Mouse (Mus musculus): ENCODE measurements around the gene Clcn6. TPM values are rescaled to one million over a fixed set of nuclear protein-coding genes. Genes with fewer than 3 reads are reported as not detected.

Clcn6 gene
- 2.4 TPM for polyA plus RNA-seq (2014; fragmentation: Illumina TruSeq; extraction: RNeasy Lipid Tissue Mini Kit (QIAGEN cat#74804); ENCODE audit: low read depth, low replicate concordance)

DNA sequence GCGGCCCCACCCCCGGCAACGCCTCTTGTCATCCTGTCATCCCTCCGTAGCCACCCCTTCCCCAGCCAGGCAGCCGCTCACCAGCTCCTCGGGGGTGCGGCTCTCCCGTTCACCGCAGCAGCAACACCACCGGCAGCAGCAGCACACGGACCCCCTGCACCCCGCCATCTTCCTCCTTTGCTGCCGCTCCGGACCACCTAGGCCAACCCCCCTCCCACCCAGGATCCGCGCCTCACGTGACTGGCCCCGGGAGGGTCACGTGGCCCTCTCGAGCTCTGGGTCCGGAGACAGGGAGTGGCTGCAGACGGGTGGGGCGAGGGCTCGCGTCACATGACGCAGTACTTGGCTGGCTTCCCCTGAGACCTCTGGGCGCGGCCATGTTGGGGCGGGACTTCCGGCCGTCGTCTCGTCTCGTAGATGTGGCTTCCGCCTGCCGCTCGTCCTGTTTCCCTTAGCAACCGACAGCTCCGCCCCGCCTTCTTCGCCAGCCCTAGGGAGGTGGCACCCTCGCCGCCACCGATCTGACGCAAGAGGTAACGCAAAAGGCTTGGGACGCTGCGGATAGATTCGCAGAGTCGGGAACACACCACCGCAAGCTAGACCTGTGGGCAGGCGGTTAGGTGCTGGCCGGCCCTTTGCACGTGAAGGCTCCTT is at the start of gene Clcn6, which contains the start of gene Mthfr:
TSS of gene Clcn6 (minus strand) at position 222 of the 654 bp plus-strand sequence.
TSS of gene Mthfr (plus strand) at position 478 of the 654 bp plus-strand sequence.

DNA sequence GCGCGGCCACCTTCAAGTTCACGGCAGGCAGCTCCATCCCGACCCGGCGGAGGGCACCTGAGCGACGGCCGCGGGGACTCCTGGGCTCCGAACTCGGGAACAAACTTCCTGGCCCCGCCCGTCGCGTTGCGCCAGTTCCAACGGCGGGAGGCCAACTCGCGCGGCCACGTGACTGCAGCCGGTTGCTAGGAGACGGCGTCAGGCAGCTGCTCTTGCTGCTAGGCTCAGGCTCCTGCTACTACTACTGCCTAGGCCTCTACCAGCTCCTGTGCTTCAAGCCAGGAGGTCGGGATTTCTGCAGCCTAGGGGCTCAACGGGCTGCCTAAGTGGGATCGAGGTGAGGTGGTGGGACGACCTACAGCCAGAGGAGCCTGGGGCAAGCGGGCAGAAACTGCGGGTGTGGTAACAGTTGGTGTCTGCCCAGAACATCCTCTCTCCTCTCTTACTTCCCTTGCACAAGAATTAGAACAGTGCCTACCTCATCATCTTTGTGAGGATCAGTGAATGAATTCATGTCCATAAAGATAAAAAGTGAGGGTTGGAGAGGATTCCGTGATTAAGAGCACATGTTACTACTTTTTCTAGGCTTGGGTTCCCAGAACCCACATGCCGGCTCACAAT is 49.4 kb upstream of the Clcn6 start, which contains the start of gene Agtrap:
TSS of gene Agtrap (minus strand) at position 125 of the 621 bp plus-strand sequence.

DNA sequence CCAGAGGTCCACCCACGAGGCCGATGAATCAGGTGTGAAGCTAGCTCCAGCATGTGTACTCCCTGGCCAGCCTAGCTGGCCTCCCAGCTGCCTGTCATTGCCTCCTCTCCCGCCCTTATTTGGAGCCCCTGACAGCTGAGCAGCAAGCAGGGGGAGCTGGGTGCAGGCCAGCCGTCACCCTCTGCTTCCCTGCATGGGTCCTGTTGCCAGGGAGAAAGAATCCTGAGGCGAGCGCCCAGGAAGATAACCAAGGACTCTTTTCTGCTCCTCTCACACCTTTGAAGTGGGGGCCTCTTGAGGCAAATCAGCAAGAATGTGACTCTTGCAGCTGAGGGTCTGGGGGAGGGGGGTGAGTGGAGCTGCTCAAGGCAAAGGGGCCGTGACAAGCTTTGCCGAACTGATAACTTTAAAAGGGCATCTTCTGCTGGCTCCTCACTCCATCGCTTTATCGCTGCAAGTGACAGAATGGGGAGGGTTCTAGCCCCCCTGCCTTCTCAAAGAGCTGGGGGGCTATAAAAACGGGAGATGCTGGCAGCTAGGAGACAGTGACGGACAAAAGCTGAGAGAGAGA is 38.3 kb downstream of the Clcn6 start, which contains the start of gene Nppa:
TSS of gene Nppa (plus strand) at position 521 of the 571 bp plus-strand sequence.

DNA sequence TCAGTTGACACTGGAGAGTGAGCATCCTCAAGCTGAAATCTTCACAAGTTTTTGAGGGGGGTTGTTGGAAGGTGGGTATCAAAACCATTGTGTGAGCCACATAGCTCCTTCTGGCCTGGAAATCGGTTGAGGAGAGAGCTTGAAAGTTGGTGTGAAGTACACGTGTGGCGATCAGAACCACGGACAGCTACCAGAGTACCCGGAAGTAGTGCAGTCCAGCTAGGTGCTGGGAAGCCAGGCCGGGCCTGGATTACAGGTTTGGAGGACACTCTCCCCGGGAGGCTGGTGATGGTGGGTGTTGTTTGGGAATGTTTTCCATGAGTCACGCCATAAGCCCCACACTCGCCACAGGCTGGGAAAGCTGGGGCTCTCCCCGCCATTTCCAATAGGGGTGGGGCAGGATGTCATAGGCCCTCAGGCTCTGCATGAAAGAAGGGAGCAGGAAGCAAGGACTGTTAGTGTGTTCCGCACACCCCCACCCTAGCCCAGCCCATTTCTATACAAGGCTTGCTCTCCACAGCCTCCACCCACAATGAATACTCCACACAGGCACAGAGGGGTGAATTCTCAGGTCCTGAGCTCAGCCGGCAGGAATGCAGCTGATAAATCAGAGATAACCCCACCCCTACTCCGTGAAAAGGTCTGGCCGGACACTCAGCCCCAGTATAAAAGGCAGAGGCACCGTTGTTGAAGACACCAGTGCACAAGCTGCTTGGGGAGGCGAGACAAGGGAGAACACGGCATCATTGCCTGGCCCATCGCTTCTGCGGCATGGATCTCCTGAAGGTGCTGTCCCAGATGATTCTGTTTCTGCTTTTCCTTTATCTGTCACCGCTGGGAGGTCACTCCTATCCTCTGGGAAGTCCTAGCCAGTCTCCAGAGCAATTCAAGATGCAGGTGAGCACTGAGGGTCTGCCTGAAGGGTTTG is 53.2 kb downstream of the Clcn6 start, which contains the start of gene Nppb:
TSS of gene Nppb (plus strand) at position 584 of the 928 bp plus-strand sequence.

Other genes with a start within 250 kb of the Clcn6 start
- gene Zfp984, start 229.0 kb downstream of the Clcn6 start, polyA plus RNA-seq (2014; fragmentation: Illumina TruSeq; extraction: RNeasy Lipid Tissue Mini Kit (QIAGEN cat#74804); ENCODE audit: low read depth, low replicate concordance) = 110 TPM
- 28.7 TPM for gene Zfp933, start 190.5 kb downstream of the Clcn6 start, polyA plus RNA-seq (2014; fragmentation: Illumina TruSeq; extraction: RNeasy Lipid Tissue Mini Kit (QIAGEN cat#74804); ENCODE audit: low read depth, low replicate concordance)
- 1.2 TPM for gene Miip, start 170.0 kb downstream of the Clcn6 start, polyA plus RNA-seq (2014; fragmentation: Illumina TruSeq; extraction: RNeasy Lipid Tissue Mini Kit (QIAGEN cat#74804); ENCODE audit: low read depth, low replicate concordance)
- 10.1 TPM for gene Fv1, start 169.8 kb downstream of the Clcn6 start, polyA plus RNA-seq (2014; fragmentation: Illumina TruSeq; extraction: RNeasy Lipid Tissue Mini Kit (QIAGEN cat#74804); ENCODE audit: low read depth, low replicate concordance)
- gene Mfn2, start 134.1 kb downstream of the Clcn6 start, polyA plus RNA-seq (2014; fragmentation: Illumina TruSeq; extraction: RNeasy Lipid Tissue Mini Kit (QIAGEN cat#74804); ENCODE audit: low read depth, low replicate concordance) = 21.8 TPM
- gene Plod1, start 102.1 kb downstream of the Clcn6 start, polyA plus RNA-seq (2014; fragmentation: Illumina TruSeq; extraction: RNeasy Lipid Tissue Mini Kit (QIAGEN cat#74804); ENCODE audit: low read depth, low replicate concordance) = 1.1 TPM
- gene 2510039O18Rik, start 97.9 kb downstream of the Clcn6 start, polyA plus RNA-seq (2014; fragmentation: Illumina TruSeq; extraction: RNeasy Lipid Tissue Mini Kit (QIAGEN cat#74804); ENCODE audit: low read depth, low replicate concordance) = 16.7 TPM
- not detected for gene Nppb, start 53.0 kb downstream of the Clcn6 start, polyA plus RNA-seq (2014; fragmentation: Illumina TruSeq; extraction: RNeasy Lipid Tissue Mini Kit (QIAGEN cat#74804); ENCODE audit: low read depth, low replicate concordance)
- gene Nppa, start 38.1 kb downstream of the Clcn6 start, polyA plus RNA-seq (2014; fragmentation: Illumina TruSeq; extraction: RNeasy Lipid Tissue Mini Kit (QIAGEN cat#74804); ENCODE audit: low read depth, low replicate concordance) = not detected
- 2.0 TPM for gene Mthfr, start 256 bp upstream of the Clcn6 start, polyA plus RNA-seq (2014; fragmentation: Illumina TruSeq; extraction: RNeasy Lipid Tissue Mini Kit (QIAGEN cat#74804); ENCODE audit: low read depth, low replicate concordance)
- 11.2 TPM for gene Agtrap, start 49.2 kb upstream of the Clcn6 start, polyA plus RNA-seq (2014; fragmentation: Illumina TruSeq; extraction: RNeasy Lipid Tissue Mini Kit (QIAGEN cat#74804); ENCODE audit: low read depth, low replicate concordance)
- 1.2 TPM for gene Mad2l2, start 91.6 kb upstream of the Clcn6 start, polyA plus RNA-seq (2014; fragmentation: Illumina TruSeq; extraction: RNeasy Lipid Tissue Mini Kit (QIAGEN cat#74804); ENCODE audit: low read depth, low replicate concordance)
- gene Draxin, start 91.9 kb upstream of the Clcn6 start, polyA plus RNA-seq (2014; fragmentation: Illumina TruSeq; extraction: RNeasy Lipid Tissue Mini Kit (QIAGEN cat#74804); ENCODE audit: low read depth, low replicate concordance) = 0.16 TPM
- 0.88 TPM for gene Fbxo6, start 113.3 kb upstream of the Clcn6 start, polyA plus RNA-seq (2014; fragmentation: Illumina TruSeq; extraction: RNeasy Lipid Tissue Mini Kit (QIAGEN cat#74804); ENCODE audit: low read depth, low replicate concordance)
- 1.6 TPM for gene Fbxo44, start 121.7 kb upstream of the Clcn6 start, polyA plus RNA-seq (2014; fragmentation: Illumina TruSeq; extraction: RNeasy Lipid Tissue Mini Kit (QIAGEN cat#74804); ENCODE audit: low read depth, low replicate concordance)
- gene Fbxo2, start 121.8 kb upstream of the Clcn6 start, polyA plus RNA-seq (2014; fragmentation: Illumina TruSeq; extraction: RNeasy Lipid Tissue Mini Kit (QIAGEN cat#74804); ENCODE audit: low read depth, low replicate concordance) = not detected
- gene Disp3, start 249.1 kb upstream of the Clcn6 start, polyA plus RNA-seq (2014; fragmentation: Illumina TruSeq; extraction: RNeasy Lipid Tissue Mini Kit (QIAGEN cat#74804); ENCODE audit: low read depth, low replicate concordance) = not detected

Data from sigmoid colon, adult 10 weeks (tissue).